Mouse (Mus musculus) layer of hippocampus, adult 9-10 months (tissue): ENCODE measurements around the gene Ptger3.

Experiments
- DNase-seq: peaks from one replicate; pipeline ENCODE4 v3.0.0; 2022; ENCODE audit warnings: low spot score

Gene Ptger3

DNA sequence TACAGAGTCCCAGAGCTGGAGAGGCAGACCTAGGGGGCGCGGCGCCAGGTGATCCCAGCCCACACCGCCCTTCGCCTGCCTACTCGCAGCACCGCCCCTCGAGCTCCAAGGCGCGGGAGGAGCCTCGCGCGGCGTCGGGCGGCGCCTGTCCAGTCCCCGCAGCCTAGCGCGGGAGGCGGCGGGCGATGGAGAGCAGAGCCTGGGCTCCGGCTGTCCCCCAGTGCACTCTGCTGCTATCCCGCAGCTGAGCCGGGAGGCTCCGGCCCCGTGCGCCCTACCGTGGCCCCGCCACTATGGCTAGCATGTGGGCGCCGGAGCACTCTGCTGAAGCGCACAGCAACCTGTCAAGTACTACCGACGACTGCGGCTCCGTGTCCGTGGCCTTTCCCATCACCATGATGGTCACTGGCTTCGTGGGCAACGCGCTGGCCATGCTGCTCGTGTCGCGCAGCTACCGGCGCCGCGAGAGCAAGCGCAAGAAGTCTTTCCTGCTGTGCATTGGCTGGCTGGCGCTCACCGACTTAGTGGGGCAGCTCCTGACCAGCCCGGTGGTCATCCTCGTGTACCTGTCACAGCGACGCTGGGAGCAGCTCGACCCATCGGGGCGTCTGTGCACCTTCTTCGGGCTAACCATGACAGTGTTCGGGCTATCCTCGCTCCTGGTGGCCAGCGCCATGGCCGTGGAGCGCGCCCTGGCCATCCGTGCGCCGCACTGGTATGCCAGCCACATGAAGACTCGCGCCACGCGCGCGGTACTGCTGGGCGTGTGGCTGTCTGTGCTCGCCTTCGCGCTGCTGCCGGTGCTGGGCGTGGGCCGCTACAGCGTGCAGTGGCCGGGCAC, at the start of gene Ptger3:
Gene Ptger3 (plus strand): TSS at position 168 of the 841 bp plus-strand sequence.
- DNase-seq: no peak

DNA sequence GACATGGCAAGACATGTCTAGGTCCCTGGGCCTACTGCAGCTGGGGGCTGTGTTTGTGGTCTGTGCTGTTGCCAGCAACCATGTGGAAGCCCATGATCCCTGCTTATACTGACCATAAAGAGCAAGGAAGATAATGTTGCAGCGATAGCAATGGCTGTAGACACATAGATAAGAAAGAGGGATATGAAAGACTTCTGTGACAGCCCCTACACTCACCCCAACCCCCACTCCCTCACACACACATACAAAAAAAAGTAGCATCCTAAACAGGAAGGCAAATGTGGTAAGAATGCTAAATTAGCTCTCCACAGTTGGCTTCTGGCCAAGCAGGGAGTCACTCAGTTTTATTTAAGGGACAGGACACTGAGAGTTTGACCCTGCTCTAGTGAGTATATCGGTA, 48.7 kb upstream of the Ptger3 start:
- DNase-seq: no peak

DNA sequence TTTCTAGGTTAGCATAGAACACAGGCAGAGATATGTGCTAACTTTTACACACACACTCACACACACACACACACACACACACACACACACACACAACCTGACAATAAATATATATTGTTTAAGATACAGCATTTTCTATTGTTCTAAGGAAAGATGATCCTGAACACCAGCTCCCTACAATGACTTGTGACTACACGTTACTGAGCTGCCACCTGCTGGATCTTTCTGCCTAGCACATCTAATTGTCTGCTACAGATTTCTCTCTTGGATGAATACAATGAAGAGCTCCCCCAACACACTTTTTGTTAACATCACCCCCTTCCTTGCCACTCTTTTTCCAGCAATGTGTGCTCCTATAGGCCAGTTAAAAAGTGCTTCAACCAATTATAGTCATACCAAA, 46.3 kb upstream of the Ptger3 start:
- peak; percentile 56 for DNase-seq

DNA sequence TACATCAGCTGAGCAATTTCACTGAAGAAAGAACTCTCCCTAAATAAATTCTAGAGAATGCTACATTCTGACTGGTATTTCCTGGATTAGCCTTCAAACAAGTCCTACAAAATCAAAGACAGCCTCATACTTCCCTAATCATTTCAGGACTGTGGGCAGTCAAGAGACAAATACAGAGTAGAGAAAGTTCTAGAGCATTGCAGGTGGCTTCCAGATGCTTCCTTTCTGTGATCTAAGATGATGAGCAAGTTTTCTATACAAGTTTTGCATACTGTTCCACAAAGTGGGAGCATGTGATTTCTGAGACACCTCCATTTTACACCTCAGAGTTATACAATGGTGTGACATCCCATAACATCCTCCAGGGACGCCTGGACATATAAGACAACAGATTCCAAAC, 42.9 kb upstream of the Ptger3 start:
- no peak for DNase-seq

DNA sequence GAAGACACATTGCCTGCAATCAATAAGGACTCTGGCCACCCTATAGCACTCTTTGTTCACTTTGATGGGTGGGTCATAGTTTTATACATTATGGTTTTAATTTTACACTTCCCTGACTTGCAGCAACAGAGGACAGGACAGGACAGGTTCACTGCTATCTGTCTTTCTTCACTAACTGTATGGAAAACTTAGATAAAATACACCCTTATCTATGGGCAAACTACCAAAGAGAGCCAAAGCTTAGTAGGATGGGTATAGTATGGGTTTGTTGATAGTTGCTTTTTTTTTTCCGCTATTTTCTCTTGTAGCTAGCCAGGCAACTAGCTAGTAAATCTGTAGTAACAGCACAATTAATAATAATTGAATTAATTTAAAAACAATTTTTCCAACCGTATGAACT, 35.1 kb upstream of the Ptger3 start:
- DNase-seq: no peak

DNA sequence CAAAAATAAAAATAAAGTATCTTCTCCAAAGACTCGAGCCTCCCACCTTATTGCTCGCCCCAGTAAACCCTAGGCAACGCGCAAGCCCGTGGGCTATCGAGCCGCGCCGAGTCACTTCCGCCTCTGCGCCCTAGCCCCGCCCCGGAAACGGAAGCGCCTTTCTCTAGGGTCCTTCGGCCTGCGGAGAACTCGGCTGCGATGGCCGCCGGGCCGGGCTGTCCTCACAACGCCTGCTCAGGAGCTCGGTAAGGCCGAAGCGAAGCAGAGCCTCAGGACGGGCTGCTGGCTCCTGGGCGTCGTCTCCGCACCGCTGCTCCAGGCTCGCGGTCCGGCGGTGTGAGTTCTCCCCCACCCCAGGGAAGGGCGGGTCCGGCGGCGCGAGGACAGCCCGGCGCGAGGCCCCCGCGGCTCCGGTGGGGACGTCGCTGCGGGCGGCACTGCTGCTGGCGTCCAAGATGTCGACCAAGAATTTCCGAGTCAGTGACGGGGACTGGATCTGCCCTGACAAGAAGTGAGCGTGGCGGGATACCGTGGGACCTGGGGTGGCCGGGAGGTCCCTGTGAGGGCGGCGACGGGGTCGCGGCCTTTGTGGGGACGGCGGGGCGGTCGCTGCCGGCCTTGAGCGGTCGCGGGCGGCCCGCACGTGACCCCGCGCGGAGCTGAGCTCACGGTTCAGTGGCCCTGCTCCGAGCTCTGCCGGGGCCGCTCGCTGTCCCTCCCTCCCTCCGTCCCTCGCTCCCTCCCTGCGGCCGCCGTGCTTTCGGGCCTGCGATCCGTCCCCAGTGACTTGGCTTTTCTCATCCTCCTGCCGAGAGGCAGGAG, 32.5 kb upstream of the Ptger3 start, which contains the start of gene Zranb2:
Gene Zranb2 (plus strand): TSS at position 197 of the 822 bp plus-strand sequence.
- peak; percentile 76 for DNase-seq

DNA sequence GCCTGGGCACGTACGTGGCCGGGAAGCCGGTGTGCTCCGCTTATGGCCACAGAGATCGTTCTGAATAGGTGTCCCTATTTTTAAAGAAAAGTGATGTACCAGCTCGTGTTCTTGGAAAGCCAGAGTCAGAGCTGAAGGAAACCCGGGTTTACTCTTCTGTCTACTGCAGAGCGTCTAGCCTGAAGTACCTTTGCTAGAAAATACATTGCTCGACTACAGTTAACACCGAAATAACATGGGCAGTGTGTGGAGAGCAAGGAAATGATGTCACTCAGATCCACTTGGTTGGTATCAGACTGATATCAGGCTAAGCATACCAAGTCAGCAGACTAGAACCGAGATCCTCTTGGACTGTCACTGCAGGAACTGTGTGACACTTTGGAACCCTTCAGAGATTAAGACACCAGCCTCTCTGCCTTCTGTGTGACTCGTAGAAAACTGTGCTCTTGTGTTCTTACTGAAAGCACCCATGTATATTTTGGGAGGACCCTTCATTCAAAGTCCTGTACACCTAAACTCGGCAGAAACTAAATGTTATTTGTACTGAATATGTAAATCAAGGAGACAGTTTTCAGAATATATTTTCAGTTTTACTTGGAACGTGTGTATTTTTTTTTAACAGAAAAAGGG, 31.8 kb upstream of the Ptger3 start:
- no peak for DNase-seq

DNA sequence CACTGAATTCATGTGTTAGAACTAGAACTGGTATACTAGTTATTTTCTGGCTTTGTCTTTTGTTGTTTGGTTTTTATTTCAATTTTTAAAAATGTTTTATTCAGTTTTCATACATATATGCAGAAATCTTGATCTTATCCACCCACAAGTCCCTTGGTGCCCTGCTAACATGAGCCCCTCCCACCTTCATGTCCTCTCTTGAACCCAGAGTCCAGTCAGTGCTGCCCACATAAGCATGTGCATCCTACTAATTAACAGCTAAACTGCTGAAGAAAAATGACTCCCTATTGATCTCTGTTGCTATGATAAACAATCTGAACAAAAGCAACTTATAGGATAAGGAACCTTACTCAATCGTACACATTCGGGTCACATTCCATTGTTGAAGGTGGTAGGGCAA, 17.4 kb upstream of the Ptger3 start:
- DNase-seq: no peak

DNA sequence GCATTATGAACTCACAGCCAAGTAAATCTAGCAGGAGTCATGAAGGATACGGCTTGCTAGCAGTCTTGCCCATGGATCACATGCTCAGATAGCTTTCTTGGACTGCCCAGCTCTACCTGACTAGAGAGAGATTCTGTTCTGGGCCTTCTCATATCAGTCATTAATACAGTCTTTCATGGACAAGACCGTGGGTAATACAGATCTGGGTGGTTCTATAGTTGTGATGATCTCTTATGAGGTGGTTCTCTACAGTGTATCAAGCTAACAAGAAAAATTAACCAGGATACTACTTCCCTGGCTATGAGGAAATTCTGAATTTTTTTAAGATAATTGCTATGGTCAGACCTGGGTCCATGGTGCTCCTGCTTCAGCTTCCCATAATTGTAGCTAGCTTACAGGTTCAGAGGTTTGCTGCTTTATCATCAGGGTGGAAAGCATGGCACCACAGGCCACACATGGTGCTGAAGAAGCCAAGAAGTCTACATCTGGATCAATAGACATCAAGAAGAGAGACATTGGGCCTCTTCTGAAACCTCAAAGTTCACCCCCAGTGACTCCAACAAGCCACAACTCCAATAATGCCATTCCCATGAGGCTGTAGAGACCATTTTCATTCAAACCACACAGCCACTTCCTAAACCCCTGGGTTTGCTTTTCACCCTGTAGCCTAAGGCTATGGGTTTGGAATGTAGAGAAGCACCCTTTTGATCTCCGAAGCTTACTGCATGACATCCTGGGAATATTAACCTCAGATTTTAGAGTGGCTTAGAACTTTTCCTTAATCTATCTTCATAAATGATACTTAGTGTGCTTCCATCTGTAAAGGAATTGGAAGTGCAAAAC, 16.7 kb upstream of the Ptger3 start:
- no peak for DNase-seq

DNA sequence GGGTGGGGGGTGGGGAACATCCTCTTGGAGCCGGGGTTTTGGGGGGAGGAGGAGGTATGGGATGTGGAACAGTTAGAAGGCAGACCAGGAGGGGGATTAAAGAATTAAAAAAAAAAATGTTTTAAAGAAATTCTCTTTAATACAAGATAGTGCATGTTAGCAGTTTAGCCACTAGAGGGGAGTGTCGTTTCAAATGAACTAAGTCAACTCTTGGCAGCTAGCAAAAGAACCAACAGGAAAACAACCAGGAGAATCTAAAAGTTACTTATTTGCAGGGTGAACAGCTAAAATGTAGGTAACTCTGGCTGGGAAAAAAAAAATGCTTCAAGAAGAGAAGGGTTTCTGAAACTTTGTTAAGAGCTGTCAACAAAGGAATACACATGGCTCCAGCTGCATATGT, 1.5 kb upstream of the Ptger3 start:
- peak; percentile 18 for DNase-seq

DNA sequence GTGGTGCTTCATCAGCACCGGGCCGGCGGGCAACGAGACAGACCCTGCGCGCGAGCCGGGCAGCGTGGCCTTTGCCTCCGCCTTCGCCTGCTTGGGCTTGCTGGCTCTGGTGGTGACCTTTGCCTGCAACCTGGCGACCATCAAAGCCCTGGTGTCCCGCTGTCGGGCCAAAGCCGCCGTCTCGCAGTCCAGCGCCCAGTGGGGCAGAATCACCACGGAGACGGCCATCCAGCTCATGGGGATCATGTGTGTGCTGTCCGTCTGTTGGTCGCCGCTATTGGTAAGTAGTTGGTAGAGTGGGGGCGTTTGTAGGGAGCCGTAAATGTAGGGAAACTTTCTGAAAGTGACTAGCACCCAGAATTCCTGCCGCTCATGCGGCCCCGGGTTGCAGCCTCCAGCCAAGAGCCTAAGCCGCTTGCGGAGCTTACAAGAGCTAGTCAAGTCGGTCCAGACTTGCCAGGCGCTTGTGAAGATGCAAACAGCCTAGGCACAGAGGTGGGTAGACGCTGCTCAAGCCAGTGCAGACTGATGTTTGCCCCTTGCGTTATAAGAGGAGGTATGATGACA, 957 bp downstream of the Ptger3 start:
- no peak for DNase-seq

DNA sequence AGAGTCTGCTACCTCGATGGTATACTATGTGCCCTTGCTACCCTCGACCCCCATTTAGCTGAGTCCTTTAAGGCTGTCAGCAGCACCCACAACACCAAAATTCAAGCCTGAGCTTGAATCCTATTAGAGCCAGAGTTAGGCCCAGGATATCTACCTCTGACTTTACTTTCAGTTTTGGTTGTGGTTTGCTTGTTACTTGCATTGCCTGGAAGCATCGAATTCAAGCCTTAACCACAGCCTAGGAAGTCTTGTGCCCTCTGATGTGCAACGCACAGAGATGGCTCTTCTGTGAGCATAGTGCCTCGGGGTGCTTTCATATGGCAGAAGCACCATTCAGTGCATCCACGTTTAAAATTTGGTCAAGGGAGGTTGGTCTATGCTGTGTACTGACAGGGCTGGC, 5.3 kb downstream of the Ptger3 start:
- DNase-seq: no peak

DNA sequence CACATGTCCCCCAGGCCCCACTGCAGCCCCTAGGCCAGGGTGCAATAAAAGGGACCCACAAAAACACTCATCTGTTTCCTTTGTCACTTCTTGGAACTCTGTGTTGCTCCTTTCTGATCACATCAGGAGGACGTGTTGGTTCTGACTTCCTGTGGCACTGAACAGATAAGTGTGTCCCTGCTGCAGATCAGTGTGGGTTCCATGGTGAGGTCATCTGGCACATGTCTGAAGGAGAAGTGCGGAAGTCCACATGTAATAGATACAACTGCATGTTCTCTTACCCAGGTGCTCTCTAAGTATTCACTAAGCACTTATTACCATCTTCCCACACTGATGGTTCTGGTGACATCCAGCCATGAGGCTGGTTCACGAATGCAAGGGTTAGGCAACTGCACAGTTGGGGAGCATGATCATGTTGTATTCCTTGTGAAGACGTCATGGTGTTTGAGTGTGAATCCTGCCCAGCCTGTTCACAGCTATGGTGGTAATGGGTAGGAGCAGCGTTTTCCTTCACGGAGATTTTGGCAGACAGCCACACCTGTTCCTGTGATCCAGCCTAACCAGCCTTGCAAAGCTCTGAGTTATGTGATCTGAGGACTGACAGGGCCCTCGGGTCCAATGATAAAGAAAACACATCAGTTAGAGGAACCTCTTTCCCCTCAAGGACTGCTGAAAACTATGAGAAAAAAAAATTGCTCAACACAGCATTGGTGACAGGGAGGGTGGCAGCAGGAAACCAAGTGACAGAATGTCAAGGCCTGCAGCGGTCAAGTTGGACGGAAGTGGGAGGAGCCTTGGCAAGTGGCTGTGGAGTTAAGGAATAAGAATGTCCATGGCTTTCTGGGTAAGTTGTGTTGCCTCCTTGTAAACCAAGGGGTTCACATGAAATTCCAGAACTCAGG, 9.0 kb downstream of the Ptger3 start:
- DNase-seq: no peak

DNA sequence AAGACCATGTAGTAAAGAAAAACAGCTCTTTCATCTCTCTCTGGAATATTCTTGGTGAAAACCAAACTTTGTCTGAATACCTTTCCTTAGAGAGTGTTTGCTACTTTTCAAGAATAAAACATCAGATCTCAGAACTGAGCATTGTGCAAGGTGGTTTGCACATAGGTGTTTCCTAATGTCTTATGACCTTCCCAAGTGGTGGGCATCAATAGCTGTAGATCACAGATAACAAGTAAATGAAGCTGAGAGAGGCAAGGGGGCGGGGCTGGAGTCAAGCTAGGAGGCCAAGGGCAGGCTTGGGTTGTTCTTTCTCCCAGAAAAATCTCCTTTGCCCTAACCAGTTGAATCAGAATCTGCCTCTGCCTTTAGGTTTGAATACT, 9.6 kb downstream of the Ptger3 start:
- no peak for DNase-seq

DNA sequence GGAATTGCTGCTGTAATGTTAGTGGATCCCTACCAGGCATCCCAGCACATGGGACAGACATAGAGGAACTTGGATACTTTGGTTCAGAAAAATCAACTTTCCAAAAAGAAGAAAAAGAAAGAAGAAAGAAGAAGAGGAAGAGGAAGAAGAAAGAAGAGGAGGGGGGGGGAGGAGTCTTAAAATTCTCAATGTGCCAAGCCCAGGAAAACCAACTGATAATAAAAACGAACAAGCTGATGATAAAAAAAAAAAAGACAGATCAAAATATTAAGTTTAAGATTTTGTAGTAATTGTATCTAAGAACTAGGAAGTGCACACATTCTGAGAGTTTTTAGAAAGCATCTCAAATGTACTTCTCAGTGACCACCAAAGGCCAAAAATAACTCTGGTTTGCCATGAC, 10.2 kb downstream of the Ptger3 start:
- no peak for DNase-seq

DNA sequence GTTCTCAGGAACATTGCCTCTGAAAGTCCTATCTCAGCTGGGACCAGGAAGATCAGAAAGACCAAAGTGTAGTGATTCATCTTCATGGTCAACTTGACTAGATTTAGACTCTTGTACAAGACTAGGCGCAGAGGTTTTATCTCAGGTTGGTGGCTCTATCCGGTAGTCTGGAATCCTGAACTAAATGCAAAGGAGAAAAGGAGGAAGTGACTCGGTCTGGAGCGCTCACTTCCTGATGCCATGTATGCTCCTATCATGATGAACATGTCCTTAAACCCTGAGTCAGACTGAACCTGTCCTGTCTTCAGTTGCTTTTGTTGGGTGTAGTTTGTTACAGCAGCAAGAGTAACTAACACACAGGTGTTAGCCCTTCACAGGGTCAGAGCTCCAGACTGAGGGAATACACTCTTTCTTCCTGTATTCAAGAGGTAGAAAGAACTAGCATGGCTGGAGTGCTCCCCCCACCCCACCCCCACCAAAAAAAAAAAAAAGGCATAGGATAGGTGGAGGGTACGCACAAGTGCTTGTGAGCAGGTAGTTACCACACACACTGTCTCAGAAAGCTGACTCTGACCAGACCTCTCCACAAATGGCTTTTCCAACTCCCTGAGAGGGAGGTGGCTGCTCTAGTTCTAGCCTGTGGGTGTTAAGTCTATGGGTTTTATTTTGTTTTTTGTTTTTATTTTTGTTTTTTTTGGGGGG, 11.9 kb downstream of the Ptger3 start:
- DNase-seq: no peak

DNA sequence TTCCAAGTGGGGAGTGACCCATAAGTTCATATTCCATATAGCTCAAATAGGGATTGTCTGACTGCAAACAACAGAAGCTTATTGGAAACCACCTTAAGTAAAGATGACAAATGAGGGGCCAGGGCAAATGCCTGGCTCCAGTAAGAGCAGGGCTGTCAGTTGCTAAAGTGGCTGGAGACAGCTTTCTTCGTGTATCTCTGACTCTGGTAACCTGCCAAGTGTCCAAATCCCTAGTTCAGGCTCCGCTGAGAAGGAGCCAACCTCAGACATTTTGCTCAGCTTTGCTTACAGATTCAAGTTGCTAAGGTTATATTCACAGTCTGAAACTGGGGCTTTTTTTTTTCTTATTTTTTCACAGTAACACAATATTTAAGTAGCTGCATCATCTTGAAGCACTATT, 12.7 kb downstream of the Ptger3 start:
- DNase-seq: no peak

DNA sequence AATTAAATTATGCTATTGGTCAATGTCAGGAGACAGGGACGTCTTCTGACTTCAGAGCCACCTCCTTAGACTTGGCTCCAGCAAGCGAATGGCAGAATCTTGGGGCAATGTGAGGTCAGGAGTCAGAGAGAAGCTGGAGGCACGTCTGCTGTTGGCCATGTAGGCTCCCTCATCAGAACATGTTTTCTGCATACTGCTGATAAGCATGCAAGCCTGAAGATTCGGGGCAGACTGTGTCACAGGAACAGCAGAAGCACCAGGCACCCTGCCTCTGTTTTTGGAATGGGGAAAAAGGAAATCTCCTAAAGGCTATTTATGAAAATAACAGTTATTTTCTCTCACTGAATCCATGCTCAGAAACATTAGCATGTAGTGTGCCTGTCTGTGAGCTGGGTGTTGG, 13.6 kb downstream of the Ptger3 start:
- DNase-seq: no peak

DNA sequence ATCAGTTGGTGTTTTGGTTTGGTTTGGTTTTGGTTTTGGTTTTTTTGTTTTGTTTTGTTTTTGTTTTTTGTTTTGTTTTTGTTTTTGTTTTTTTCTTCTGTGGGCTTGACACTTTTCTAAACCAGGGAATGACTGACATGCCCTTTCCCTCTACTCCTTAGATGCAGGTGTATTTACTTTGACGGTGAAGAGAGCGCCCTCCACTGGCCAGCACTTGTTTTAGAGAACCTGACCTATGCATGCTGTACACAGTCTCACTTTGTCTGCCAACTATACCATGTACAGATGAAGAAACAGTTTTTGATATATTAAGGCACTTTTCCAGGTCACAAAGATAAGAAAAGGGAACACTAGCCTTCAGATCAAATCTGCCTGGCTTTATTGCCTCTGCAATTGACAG, 15.1 kb downstream of the Ptger3 start:
- DNase-seq: no peak
